Mouse (Mus musculus) kidney, postnatal 4 days (tissue): ENCODE data around the gene Nyap2.
"Not testable (repeated sequence)": the region's sequence is repeated elsewhere in the genome, so short reads cannot be mapped to it uniquely, and the experiment has no call there.

Source experiments
- DNase-seq, 2 experiments: peaks; one replicate each; pipeline ENCODE4 v3.0.0; 2021; ENCODE audit warnings: mixed read lengths in 2 of 2

Gene Nyap2

GRCm38 (mm10) chr1:81180686-81181085, 103.9 kb downstream of the Nyap2 start:
- DNase-seq, result no peak

DNA sequence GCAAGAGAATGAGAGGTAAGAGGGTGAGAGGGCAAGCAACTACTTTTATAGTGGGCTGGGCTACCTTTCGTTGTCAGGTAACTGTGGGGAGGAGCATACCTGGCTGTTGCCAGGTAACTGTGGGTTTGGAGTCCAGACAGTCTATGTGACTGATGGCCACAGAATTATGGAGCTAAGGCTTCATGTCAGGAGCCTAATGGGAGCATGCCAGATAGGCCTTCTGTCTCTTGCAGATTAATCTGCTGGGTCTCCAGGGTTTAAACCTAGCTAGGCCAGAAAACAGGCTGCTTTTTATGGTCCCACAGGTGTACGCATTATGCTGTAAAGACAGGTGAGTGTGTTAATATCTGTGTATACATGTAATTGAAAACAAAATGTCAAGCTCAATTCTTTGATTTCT, 132.8 kb downstream of the Nyap2 start:
- DNase-seq, result no peak

GRCm38 (mm10) chr1:81211491-81211890, 134.7 kb downstream of the Nyap2 start:
- no peak for DNase-seq

DNA sequence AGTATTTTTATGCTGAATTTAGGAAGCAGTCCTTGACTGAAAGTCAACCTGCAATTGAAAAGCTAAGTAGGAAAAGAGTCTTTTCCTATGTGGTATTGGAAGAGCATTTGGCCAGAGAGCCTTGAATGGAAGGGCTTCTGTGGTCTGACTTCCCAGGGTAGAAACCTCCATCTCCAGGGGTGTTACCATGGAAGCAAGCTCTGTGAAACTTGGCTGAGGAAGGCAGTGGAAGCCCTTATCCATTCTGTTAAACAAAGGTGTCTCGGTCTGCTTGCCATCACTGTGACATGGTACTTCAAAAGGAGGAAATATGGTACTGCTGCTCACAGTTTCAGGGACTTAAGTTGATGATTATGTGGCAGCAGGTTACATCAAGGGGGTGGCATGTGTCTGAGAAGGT, 143.0 kb downstream of the Nyap2 start:
- DNase-seq, result no peak

DNA sequence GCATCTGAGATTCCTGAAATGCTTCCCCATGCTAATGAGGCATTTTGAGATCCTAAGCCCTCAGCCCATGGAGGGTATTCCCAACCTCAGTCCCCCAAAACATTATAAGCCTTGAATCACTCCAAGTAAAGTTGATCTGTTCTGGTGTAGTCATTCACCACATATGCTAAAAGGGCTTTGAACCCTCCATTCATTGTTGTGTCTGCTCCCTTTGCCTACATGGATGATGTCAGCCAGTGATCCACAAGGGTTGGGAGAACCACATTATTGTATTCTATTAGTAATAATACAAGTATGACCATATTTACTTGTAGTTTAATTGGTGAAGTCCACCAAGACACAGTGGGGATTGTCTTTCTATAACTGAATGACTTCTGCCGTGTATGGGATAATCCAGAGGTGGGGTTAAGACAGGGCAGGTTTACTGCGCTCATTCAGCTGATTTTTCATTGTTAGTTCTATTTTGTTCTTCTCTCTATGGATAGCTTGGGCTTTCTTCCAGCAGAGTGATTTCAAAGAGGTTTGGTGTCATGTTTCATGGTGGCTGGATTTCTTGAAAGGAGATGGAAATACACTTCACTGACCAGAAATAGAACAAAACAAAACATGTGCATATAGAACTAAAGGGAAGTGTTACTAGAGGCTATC, 155.1 kb downstream of the Nyap2 start:
- DNase-seq, result no peak

- not testable (repeated sequence) for DNase-seq
Measured at GRCm38 (mm10) chr1:81232407-81232789, 155.6 kb downstream of the Nyap2 start.

- DNase-seq, result no peak
Measured at GRCm38 (mm10) chr1:81248447-81249205, 171.9 kb downstream of the Nyap2 start.

GRCm38 (mm10) chr1:81250068-81250467, 173.3 kb downstream of the Nyap2 start:
- DNase-seq, result no peak

DNA sequence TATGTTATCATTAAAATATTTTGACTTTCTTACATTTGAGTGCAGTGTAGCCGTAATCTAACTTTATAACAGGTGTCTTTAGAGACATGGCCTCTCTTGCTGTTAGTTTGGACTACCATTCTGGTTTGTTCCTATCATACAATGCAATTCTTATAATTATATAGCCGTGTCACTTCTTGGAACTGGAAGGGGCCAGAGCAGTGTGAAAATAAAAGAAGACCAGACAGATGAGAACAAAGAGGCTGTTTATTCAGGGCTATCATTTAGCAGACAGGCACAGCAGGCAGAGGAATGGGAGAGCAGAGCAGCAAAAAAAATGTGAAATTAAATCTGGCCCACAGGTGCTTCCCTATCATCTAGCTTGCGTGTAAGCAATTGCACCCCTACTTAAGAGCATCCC, 189.7 kb downstream of the Nyap2 start:
- DNase-seq, result no peak

DNA sequence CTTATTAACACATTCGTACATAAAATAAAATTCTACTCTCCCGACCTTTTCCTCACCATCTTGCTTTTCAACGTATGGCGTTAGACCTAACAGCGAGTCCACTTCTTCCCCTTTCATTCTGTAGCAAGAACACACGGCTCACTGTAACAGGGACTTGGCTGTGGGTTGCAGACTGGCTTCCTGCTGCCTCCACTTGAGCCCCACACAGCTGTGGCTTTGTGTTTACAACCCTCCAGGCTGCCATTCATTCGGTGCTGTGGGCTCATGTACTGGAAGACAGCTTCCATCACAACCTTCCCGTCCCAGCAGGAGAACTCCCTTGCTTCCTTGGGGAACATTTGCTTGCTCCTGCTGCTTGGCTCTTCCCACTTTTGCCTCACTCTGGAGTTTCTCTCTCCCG, 204.2 kb downstream of the Nyap2 start:
- DNase-seq, result no peak

DNA sequence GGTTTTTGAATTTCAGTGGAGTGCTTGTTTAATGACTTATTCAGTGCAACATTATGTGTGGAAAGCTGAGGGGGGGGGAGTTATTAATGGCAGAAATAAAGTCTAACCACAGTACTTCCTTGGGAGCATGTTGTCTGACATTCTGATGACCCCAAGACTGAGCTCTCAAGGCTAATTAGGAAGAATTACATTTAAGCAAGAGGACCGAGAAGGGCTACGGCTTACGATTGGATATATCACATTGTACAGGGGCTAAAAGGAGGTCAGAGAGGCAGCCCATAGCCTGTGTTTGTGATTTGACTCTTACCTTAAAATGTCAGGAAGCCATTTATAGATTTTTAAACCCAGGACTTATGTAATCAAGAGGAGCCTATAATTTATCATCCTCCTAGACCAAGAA, 208.9 kb downstream of the Nyap2 start:
- DNase-seq, result no peak

GRCm38 (mm10) chr1:81287088-81287487, 210.3 kb downstream of the Nyap2 start:
- peak in 1 of 2 experiments; percentile 6 for DNase-seq

GRCm38 (mm10) chr1:81300735-81301134, 224.0 kb downstream of the Nyap2 start:
- peak; percentile 9 to 19 for DNase-seq

- peak; percentile 44 for DNase-seq
Measured at GRCm38 (mm10) chr1:81301661-81302060, 224.9 kb downstream of the Nyap2 start.

- DNase-seq, result peak in 1 of 2 experiments; percentile 5
Measured at GRCm38 (mm10) chr1:81303389-81303788, 226.6 kb downstream of the Nyap2 start.

DNA sequence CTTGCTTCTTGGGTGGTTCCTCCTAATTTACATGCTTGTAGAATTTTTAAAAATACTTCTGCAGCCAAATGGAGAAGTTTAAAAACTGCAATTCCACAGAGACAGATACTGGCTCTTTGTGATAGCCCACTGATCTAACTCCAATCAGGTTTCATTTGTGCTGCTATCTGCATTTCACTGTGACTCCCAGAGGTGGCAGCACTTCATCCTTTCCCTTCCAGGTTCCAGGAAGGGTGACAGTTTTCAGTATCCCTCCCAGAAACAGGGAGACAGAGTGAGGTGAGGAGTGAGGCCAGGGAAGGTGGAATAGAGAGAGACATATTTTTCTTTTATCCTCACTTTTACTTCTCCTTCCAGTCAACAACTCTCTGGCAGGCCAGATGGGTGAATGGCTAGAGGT, 230.7 kb downstream of the Nyap2 start:
- DNase-seq, result no peak

GRCm38 (mm10) chr1:81307934-81308333, 231.2 kb downstream of the Nyap2 start:
- no peak for DNase-seq

DNA sequence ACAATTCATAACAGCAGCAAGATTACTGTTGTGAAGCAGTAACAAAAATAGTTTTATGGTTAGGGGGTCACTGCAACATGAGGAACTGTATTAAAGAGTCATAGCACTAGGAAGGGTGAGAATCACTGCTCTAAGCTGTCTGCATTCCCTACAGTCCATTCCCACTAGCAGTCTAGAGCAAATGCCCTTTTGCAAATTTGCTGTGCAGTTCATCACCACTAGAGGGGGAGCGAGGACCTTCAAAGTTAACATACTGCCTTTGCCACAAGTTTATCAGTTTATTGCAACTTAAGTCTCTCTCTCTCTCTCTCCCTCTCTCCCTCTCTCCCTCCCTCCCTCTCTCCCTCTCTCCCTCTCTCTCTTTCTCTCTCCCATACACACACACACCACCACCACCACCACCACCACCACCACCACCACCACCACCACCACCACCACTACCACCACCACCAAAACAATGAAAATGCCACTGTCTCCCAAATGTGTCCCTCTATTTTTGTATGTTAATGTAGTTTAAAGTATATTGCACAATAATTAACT, 233.4 kb downstream of the Nyap2 start:
- peak; percentile 77 for DNase-seq

DNA sequence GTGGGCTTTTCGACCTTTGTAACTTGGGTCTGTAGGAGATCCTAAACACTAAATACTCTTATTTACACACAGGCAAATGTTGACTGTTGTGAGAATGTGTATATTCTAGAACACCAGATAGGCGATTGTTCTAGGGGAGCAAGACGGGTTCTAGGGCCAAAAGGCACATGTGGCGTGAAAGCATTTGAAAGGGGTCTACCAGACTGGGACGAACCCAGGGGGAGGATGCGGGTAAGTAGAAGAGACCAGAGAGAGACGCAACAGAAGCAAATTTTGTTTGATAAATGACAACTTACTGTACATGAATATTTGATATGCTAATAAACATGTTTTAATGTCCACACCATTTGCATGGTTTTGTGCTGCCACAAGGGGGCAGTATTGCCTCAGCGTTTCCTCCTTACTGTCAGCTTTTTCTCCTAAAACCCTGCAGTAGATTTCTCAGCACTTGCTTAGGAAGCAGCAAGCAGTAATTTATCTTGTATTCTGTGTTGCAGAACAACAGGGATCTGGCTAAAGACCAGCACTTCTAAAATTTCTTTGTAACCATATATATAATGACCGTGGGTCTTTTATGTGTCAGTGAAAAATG, 239.7 kb downstream of the Nyap2 start:
- DNase-seq, result peak; percentile 86

- DNase-seq, result peak in 1 of 2 experiments; percentile 11
Measured at GRCm38 (mm10) chr1:81316995-81317413, 240.3 kb downstream of the Nyap2 start.

GRCm38 (mm10) chr1:81387722-81388121, 311.0 kb downstream of the Nyap2 start:
- DNase-seq, result no peak
